Mouse (Mus musculus) urinary bladder, postnatal 14 days (tissue): ENCODE measurements around the gene Gimap5.
A peak's percentile ranks its signal among the peaks of the same experiment; 100 is the strongest.

Source experiments
- DNase-seq: peaks from one replicate; pipeline ENCODE4 v3.0.0; 2021; ENCODE audit warnings: low spot score

Gimap5 gene

DNA sequence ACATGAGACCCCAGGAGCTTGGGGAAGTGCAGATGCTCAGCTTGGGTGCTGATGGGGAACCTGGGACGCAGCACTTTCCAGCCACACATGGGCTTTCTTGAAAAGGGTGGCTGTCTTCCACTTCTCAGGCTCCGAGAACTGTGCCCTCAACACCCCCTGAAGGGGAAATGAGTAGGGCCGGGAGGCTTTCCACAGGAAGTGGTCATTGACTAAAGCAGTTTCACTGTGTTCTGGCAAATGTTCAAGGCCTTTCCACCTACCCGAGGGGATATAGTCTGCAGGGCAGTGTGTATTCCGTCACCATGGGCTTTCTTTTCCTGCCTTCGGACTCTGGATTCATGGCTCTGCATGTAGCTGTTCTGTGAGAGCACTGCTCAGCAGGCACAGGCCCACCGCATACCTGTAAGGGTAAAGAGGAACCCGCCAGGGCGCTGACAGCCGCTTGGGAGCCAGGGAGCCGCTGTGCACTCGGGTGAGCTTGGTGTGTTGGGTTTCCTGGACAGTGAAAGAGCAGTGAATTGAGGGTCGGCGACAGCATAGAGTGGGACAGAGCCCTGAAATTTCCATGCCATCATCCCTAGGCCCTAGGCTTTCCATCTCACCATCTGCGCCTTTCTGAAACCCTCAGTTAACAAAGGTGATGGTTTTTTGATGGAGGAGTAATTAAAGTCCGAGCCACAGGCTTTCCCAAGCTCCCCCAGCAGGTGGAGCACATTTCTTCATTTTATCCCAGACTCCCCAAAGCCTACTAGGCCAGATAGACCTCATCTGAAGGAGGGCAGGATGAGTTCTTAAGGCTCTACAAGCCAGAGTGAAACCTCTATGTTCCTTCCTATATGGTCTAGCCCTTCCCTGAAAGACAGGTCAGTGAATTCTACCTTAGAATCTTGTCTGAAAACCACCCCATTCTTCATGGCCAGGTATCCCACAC is at the start of gene Gimap5:
Gene Gimap5, plus strand, starts transcription at position 239 of the 931 bp plus-strand sequence.
- DNase-seq, result peak; percentile 27

- DNase-seq, result no peak
Observed at GRCm38 (mm10) chr6:48696830-48697554, 49.0 kb upstream of the Gimap5 start.

GRCm38 (mm10) chr6:48697555-48697930 is 48.5 kb upstream of the Gimap5 start:
- DNase-seq, result no peak

- no peak for DNase-seq
Observed at GRCm38 (mm10) chr6:48698066-48698856, 47.7 kb upstream of the Gimap5 start.

GRCm38 (mm10) chr6:48698888-48699287 is 47.1 kb upstream of the Gimap5 start:
- DNase-seq, result no peak

DNA sequence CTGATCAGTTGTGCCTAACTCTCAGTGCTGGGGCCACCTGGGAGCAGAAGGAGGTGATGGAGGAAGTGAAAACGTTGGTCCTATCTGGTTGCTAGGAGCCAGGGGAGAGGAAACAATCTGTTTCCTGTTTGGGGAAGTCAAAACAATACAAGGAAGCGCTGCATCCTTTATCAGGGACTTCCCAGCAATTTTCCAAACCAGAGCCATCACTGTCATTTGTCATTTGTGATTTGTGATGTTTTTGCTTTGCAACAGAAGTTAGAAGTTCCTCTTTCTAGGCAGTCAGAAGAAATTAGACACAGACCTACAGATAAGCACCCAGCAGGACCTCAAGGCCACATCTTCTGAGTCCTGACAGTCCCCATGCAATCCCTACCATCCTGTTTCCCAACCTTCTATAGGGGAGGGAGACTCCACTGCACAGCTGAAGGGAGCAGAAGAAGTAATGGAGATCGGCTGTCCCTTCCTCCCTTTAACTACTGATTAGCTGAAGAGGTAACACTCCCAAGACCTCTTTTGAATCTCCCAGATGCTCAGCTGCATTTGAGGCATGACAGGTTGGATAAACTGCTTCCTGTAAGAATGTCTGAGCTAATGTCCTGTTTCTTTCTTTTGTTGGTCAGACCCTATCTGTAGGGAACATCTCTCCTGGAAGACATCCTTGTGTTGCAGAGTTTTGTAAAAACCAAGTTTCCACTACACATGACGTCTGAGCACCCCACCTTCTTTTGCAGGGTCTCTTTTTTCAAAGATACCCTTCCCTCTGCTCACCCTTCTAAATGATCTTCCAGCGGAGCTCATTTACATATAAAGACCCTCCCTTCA is 45.5 kb upstream of the Gimap5 start:
- no peak for DNase-seq

DNA sequence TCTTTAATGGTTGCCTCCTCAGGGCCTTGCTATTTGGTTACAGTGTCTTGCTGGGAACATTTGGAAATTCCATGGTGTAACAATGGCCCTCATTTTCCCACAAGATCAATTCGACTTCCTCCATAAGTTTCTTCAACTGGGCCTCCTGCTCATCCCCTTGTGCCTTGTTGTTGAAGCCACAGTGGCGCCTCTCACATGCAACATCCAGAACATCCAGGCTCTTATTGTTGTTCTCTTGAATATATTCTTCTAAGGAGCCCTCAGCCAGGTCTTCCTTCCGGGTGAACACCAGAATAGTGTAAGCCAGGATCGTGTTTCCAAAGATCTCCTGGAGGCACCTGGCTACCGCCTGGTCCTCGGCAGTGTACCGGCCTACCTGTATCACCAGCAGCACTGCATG is 43.9 kb upstream of the Gimap5 start:
- DNase-seq, result no peak

GRCm38 (mm10) chr6:48702601-48703000 is 43.4 kb upstream of the Gimap5 start:
- no peak for DNase-seq

GRCm38 (mm10) chr6:48704146-48704545 is 41.9 kb upstream of the Gimap5 start:
- no peak for DNase-seq

GRCm38 (mm10) chr6:48706130-48706529 is 39.9 kb upstream of the Gimap5 start:
- no peak for DNase-seq

- no peak for DNase-seq
Observed at GRCm38 (mm10) chr6:48718455-48718854, 27.5 kb upstream of the Gimap5 start, which contains the start of the genes Gm28053 and Gimap7. Gm28053 (plus strand) TSS chr6:48718607. Gimap7 (plus strand) TSS chr6:48718621.

- DNase-seq, result no peak
Observed at GRCm38 (mm10) chr6:48720326-48720725, 25.7 kb upstream of the Gimap5 start.

DNA sequence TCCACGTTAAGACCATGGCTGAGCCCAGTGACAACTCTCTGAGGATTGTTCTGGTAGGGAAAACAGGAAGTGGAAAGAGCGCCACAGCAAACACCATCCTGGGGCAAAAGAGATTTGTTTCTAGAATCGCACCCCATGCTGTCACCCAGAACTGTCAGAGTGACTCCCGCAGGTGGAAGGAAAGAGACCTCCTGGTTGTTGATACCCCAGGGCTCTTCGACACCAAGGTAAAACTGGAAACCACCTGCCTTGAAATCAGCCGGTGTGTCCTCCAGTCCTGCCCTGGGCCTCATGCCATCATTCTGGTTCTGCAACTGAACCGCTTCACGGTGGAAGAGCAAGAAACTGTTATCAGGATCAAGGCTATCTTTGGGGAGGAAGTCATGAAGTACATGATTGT is 22.5 kb upstream of the Gimap5 start:
- DNase-seq, result no peak

- DNase-seq, result peak; percentile 29
Observed at GRCm38 (mm10) chr6:48725476-48725875, 20.5 kb upstream of the Gimap5 start.

GRCm38 (mm10) chr6:48727761-48728160 is 18.2 kb upstream of the Gimap5 start:
- no peak for DNase-seq

GRCm38 (mm10) chr6:48732864-48733304 is 13.1 kb upstream of the Gimap5 start:
- DNase-seq, result no peak

GRCm38 (mm10) chr6:48733660-48734059 is 12.3 kb upstream of the Gimap5 start:
- no peak for DNase-seq

- DNase-seq, result no peak
Observed at GRCm38 (mm10) chr6:48737053-48737452, 8.9 kb upstream of the Gimap5 start.

DNA sequence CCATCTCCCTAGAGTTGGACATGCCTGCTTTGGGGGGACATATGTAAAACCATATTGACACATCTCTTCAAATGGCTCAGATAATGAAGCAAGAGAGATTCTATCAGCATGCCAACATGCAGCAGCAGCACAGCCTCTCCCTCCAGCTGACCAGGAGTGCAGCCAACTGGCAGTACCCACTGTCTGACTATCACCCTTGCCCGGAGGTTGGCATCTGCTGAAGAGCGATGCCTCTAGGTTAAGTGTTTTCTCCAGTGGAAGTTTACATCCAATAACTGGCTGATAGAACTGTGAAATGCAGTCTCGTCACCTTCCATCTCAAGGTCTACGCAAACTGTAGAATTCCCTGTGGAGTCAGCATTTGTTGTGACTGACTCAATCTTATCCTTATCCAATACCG is 8.3 kb upstream of the Gimap5 start:
- no peak for DNase-seq

GRCm38 (mm10) chr6:48738961-48739779 is 6.8 kb upstream of the Gimap5 start, which contains the start of gene Gimap1:
Gimap1 (plus strand) TSS chr6:48739054.
- no peak for DNase-seq

DNA sequence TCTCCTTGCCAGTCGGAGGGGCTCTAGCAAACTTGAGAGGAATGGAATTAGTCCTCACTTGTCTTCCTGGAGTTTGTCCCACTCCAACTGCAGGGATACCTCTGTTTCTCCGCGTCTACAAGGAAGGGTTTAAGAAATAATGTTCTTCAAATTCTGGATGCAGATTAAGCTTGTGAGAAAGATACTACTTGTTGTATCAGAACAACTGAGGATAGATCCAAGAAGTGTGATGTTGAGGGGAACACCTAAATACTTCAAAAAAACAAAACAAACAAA is 6.3 kb upstream of the Gimap5 start:
- no peak for DNase-seq
